Mouse (Mus musculus): ENCODE measurements around the gene Tatdn3.

Tatdn3 gene

DNA sequence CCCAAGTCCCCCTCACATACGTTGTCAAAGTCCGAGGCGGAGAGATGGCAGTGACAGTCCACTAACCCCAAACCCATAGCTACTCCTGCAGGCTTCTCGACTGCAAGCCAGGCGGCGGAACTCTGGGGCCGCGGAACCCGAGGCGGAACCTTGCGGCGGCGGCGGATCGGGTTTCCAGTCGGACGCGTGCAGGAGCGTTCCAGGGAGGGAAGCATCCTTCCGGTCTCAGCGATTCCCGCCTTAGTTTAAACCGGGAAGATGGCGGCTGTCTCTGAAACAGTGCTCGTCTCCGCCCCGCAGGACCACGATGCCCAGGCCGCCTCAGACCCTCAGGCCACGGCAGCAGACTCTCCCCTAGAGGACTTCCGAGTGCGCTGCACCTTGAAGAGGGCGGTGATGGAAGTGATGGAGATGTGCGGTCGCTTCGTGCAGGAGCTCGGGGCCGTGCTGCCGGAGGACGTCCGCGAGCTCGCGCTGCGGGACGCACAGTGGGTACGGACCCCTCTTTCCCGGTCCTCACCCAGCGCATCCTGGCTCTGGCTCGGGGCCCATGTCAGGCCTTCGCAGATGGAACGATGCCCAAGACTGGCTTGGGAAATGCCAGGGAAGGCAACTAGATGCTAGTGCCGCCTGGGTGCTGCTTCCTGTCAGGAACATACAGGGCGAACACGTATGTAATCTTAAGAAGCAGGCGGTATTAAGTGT lies at the start of gene Tatdn3, which contains the start of gene Nsl1:
Gene Tatdn3 (minus strand): TSS at position 152 of the 705 bp plus-strand sequence.
Gene Nsl1 (plus strand): TSS at position 232 of the 705 bp plus-strand sequence.
- peak; percentile 72 to 85 for DNase-seq (ENCODE audit: low spot score in 2 of 2)

- DNase-seq (ENCODE audit: low spot score in 2 of 2), result peak in 1 of 2 experiments; percentile 28
Observed at GRCm38 (mm10) chr1:191111146-191111545, 48.4 kb upstream of the Tatdn3 start.

DNA sequence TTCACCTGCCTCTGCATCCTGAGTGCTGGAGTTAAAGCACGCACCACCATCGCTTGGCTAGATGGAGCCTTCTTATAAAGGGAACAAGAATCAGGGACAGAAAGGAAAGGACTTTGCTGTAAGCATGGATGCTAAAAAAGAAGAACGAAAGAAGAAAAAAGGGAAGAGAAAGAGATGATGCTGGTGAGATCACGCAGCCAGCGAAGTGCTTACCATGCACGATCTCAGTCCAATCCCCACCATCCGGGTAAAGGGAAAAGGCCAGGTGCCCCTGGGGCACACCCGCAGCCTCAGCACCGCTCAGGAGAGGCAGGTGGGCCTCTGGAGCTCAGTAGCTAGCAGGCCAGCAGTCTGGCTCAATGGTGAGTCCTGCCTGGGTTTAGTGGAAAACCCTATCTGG lies 47.2 kb upstream of the Tatdn3 start:
- no peak for DNase-seq (ENCODE audit: low spot score in 2 of 2)

GRCm38 (mm10) chr1:191107306-191107705 lies 44.6 kb upstream of the Tatdn3 start:
- DNase-seq (ENCODE audit: low spot score in 2 of 2), result no peak

DNA sequence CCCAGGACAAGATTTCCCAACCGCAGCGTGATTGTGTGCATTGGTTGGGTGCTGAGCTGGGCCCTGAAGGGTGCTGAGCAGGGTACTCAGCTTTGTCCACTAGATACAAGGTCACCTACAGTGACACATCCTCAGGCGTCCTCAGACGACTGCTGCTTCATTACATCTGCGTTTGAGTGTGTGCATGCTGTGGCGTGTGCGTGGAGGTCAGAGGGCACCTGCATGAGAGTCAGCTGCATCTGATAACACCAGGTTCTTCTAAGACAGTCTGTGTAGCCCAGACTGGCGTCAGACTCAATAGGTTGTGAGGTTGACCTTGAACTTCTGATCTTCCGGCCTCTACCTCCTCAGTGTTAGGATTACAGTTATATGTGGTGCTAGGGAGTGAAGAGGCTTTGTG lies 42.5 kb upstream of the Tatdn3 start:
- DNase-seq (ENCODE audit: low spot score in 2 of 2), result no peak

DNA sequence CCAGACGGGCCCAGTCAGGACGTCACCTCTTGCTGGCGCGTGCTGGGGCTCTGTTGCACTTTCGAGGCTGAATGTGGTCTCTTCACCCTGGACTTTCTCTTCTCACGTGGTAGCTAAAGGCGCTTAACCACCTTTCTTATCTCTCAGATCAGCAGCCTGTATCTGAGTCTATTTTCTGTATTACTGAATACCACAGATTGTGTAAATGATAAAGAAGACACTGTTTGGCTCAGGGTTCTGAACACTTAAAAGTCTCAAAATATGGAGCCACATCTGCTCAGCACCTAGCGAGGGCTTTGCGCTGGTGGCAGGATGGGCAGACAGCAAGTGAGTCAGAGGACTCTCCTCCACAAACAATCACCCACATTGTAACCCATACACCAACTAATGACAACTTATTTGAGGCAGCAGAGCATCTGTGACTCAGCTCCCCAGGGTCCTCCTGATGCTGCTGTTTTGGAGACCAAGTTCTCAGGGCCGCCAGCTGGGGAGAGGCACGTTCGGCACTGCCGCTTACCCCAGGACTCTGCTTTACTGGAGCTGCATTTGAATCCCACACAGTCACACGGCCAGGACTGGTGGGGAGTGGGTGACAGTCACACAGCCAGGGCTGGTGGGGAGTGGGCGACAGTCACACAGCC lies 40.1 kb upstream of the Tatdn3 start:
- no peak for DNase-seq (ENCODE audit: low spot score in 2 of 2)

DNA sequence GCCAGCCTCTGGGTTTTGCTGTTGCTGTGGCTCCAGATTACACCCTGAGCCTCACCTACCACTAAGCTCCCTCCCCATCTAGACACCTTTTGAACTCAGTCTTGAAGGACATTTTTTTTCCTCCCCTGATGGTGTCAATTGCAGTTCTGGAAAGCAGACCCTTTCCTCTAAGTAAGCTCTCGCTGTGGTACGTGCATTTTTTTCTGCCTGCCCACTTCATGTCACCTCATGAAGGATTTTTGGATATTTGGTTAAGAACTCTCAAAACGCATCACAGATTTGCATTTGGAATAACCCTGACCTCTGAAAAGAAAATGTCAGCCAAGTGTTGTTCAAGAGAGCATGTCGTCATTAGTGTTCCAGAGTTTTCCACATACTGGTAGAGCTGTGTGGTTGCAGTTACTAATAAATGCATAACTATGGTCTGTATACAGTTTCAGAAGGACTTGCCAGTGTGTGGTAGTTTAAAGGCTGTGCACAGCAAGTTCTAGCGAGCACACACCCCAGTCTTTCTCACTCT lies 37.1 kb upstream of the Tatdn3 start:
- DNase-seq (ENCODE audit: low spot score in 2 of 2), result no peak

DNA sequence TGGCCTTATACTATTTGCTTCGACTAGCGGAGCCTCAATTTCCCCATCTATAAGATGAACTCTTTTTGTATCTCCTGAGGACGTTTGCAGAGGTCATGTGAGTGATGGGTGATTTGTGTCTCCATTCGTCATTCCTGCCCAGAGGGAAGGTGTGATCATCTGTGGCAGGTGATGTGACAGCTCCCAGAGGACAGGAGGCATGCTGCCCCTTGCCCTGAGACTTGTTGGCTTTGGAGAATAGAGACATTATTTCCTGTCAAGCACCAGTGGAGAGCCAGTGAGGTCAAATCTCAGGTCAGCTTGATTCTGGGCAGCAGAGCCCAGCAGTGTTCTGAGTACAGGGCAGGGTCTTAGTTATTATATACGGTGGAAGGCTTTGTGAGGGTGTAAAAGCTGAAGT lies 36.4 kb upstream of the Tatdn3 start:
- no peak for DNase-seq (ENCODE audit: low spot score in 2 of 2)

DNA sequence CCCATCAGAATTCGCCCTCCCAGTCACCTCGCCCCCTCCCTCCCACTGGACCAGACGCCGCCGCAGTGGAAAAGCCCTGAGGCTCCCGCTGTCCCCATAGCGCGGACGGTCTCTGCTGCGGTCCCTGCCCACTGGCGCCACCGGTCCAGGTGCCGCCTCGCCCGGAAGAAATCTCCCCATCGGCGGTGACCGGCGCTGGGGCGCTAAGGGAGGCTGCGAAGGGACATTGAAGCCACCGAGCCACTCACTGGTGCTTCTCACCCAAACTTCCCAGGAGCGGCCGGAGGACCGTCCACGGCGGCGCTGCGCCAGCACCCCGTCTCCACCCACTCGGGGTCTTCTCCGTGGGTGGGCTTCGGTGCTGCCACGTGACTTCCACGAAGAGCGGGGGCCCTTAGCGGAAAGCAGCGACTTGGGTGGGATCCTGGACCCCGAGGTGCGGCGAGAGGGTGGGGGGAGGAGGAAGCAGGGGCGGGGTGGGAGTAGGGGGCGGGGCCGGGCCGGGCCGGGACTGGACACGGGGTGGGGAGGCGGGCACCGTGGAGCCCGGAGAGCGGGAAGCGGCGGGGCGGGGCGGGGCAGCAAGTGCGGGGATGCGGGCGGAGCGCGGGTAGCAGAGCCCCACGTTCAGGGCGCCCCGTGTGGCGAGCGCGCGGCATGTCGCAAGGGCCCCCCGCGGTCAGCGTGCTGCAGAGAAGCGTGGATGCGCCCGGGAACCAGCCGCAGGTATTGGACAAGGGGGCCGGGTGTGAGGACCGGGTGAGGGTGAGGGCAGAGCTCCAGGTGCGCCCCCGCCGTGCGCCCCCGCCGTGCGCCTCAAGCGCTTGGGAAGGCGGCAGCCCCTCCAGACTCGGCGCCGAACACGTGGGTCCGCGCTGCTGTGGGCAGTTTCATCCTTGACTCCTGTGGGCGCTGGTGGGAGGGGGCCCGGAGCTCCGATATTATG lies 35.3 kb upstream of the Tatdn3 start, which contains the start of gene Batf3:
Gene Batf3 (plus strand): TSS at position 46 of the 946 bp plus-strand sequence.
- peak; percentile 12 to 17 for DNase-seq (ENCODE audit: low spot score in 2 of 2)

GRCm38 (mm10) chr1:191096871-191097681 lies 34.3 kb upstream of the Tatdn3 start:
- DNase-seq (ENCODE audit: low spot score in 2 of 2), result no peak

DNA sequence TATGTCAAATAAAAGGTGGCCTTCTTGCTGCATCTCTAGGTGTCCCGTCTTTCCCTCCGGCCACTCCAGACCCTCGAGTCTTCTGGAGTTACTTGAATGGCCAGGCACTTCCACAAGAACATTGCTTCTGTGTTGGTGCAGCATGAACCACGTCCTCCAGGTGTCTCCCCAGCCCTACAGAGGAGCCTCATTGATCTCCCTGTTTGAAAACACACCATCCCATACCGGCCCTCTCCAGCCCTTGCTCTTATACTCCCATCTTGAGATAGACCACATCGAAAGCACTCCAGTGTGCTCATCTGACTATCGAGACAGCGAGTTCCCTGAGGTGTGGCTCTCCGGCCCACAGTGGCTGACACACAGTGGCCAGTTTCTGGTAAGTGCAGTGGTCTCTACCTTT lies 32.3 kb upstream of the Tatdn3 start:
- no peak for DNase-seq (ENCODE audit: low spot score in 2 of 2)

- DNase-seq (ENCODE audit: low spot score in 2 of 2), result no peak
Observed at GRCm38 (mm10) chr1:191093578-191093977, 30.8 kb upstream of the Tatdn3 start.

GRCm38 (mm10) chr1:191092050-191092449 lies 29.3 kb upstream of the Tatdn3 start:
- DNase-seq (ENCODE audit: low spot score in 2 of 2), result no peak

DNA sequence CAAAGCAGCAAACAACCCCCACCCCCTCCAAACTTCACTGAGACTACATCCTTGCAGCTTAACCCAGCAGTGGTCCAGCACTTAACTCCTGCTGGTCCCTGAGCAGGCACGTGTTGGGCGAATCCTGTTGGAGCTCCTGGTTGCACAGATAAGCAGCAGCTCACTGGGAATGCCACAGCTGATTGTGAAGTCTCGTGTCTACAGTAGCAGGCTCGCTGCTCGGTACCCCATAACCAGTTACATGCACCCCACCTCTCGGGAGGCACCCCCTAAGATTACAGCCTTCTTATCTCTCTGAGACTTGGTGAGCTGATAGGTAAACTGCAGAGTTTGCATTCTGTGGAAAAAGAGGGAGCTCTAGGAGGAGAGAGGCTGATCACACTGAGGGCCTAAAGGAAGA lies 26.6 kb upstream of the Tatdn3 start:
- no peak for DNase-seq (ENCODE audit: low spot score in 2 of 2)

- no peak for DNase-seq (ENCODE audit: low spot score in 2 of 2)
Observed at GRCm38 (mm10) chr1:191087955-191088354, 25.2 kb upstream of the Tatdn3 start.

DNA sequence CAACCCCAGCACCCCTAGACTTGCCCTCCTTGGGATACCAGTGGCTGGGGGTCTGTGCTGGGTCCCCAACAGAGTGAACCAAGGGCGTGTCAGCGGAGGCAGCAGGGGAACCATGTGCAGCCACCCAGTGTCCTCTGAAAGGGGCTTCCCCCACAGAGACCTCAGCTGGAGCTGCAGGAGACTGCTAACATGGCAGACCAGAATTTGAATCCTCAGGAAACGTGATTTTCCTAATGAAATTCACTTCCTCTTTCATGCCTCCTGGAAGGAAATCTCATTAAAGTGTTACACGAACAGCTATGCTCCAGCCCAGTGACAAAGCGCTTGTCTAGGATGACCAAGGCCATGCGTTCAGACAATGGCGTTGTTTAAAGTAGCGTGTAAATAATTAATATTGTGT lies 24.2 kb upstream of the Tatdn3 start:
- DNase-seq (ENCODE audit: low spot score in 2 of 2), result no peak

DNA sequence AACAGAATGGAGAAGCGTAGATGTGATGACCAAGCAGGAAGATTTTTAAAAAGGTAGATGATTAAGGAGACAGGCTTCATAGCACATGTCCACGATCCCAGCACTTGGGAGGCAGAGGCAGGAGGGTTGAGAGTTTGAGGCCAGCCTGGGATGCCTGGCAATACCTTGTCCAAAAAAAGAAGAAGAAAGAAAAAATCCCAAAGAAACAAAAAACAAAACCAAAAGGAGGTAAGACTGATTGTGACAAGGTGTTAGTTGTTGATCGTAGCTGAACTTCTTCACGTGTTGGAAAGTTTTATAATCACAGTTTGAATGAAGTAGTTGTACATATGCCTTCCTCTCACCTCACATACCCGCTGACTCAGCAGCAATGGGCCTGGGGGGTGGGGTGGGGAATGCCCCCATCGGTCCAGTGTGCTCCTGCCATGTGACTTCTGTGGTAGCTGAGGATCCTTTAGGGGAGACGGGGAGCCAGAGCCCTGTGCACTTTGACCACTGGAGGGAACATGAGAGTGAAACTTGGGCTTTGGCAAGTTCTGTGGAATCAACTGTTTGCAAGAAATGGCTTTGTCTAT lies 23.7 kb upstream of the Tatdn3 start:
- DNase-seq (ENCODE audit: low spot score in 2 of 2), result no peak

GRCm38 (mm10) chr1:191085597-191085996 lies 22.9 kb upstream of the Tatdn3 start:
- peak; percentile 8 to 38 for DNase-seq (ENCODE audit: low spot score in 2 of 2)

- peak; percentile 16 to 30 for DNase-seq (ENCODE audit: low spot score in 2 of 2)
Observed at GRCm38 (mm10) chr1:191084951-191085559, 22.3 kb upstream of the Tatdn3 start.

DNA sequence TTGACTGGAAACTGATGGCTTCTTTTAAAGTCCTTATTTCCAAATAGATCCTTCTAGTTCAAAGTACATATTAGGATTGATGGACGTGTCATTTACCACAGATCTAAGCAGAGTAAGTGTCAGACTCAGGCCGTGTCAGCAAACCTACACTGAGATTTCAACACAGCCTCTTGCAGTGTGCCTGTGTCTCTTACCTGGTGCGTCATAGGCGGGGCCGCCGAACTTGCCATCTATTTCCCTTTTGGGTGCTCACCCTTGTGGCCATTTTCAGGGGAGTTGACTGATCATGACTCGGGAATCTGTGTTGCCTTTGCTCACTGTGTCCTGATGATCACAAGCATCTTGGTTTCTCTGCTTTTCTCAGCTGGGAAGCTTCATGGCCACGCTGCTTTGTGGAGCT lies 20.5 kb upstream of the Tatdn3 start:
- no peak for DNase-seq (ENCODE audit: low spot score in 2 of 2)
